ENCODE assay signal across 10 mouse cellular contexts in genomic region chr13:98239978-98240641, GRCm38 (mm10). TPM values are rescaled to one million over a fixed set of nuclear protein-coding genes. Genes with fewer than 3 reads are reported as not detected.
A peak's percentile ranks its signal among the peaks of the same experiment; 100 is the strongest.
DNase-seq lines count a peak whose midpoint lies in the region; ATAC-seq and TF ChIP-seq lines count a peak whose summit lies in the region.
"Had no signal": no experiment of that assay in that cellular context is flagged by ENCODE, and none has a peak within 500 bp of the region (broad histone marks: within the 10 kb centered on the region; RNA-seq: fewer than 3 reads in every experiment).

No protein-coding gene starts in this region.

- peak; percentile 86 for TF ChIP-seq RAD21 in MEL (IDR thresholded peaks at IDR 0.05; ENCODE audit: low read depth, low read length)

- peak; percentile 79 to 91 (median 79) for TF ChIP-seq CTCF in MEL (IDR thresholded peaks at IDR 0.05 in 2 of 3, conservative IDR thresholded peaks at IDR 0.05 in 1 of 3; ENCODE audit: control insufficient read depth in 1 of 3, insufficient read depth in 1 of 3, low read depth in 2 of 3, low read length in 3 of 3, poor library complexity in 1 of 3, severe bottlenecking in 1 of 3)
- peak; percentile 97 for TF ChIP-seq CTCF in layer of hippocampus, adult 2 months (conservative IDR thresholded peaks at IDR 0.05)

- no peak overlapping the region for H3K4me2 ChIP-seq in hindbrain, embryonic 11.5 days (replicated peaks; ENCODE audit: low read depth, low read length)
- no peak overlapping the region for H3K4me2 ChIP-seq in hindbrain, embryonic 12.5 days (replicated peaks)
- H3K4me2 ChIP-seq: embryonic facial prominence, embryonic 15.5 days; neural tube, embryonic 12.5 days had no signal

- no peaks in the 10 kb centered on the region for H3K79me2 ChIP-seq in MEL (ENCODE audit: control insufficient read depth, insufficient read depth, low read length, poor library complexity)

- H3K9me3 ChIP-seq in hindbrain, embryonic 11.5 days (ENCODE audit: control insufficient read depth, low read length), result no peaks in the 10 kb centered on the region
- no peaks in the 10 kb centered on the region for H3K9me3 ChIP-seq in hindbrain, embryonic 12.5 days (replicated peaks)
- no peaks in the 10 kb centered on the region for H3K9me3 ChIP-seq in MEL (replicated peaks; ENCODE audit: insufficient read depth, low read length)
- H3K9me3 ChIP-seq: embryonic facial prominence, embryonic 15.5 days; neural tube, embryonic 12.5 days had no signal

- H3K36me3 ChIP-seq in hindbrain, embryonic 11.5 days (ENCODE audit: control insufficient read depth, insufficient read depth, low read length), result no peaks in the 10 kb centered on the region
- no peaks in the 10 kb centered on the region for H3K36me3 ChIP-seq in hindbrain, embryonic 12.5 days
- no peaks in the 10 kb centered on the region for H3K36me3 ChIP-seq in MEL (ENCODE audit: control insufficient read depth in 1 of 2, insufficient read depth in 2 of 2, low read length in 2 of 2)
- H3K36me3 ChIP-seq: embryonic facial prominence, embryonic 15.5 days; neural tube, embryonic 12.5 days had no signal

- 21% methylated on average over 12 of the region's 12 CpGs for WGBS in hindbrain, embryonic 11.5 days
- 21% methylated on average over 12 of the region's 12 CpGs for WGBS in hindbrain, embryonic 12.5 days

- H3K4me3 ChIP-seq in hindbrain, embryonic 11.5 days (ENCODE audit: low read depth, low read length), result no peak overlapping the region
- H3K4me3 ChIP-seq in hindbrain, embryonic 12.5 days, result no peak overlapping the region
- peak overlapping the region in 1 of 2 experiments; percentile 27; a peak in 1 of 4 replicates for H3K4me3 ChIP-seq in MEL (ENCODE audit: control insufficient read depth in 1 of 2, insufficient read depth in 1 of 2, low read depth in 2 of 2, low read length in 2 of 2)
- H3K4me3 ChIP-seq in layer of hippocampus, adult 2 months, result no peak overlapping the region
- H3K4me3 ChIP-seq: embryonic facial prominence, embryonic 15.5 days; neural tube, embryonic 12.5 days had no signal

- TF ChIP-seq EP300 in MEL (IDR thresholded peaks at IDR 0.05; ENCODE audit: low read depth in 1 of 2, low read length in 2 of 2), result no peak

- DNase-seq in hindbrain, embryonic 11.5 days (ENCODE audit: low spot score), result peak; percentile 88
- DNase-seq in MEL (ENCODE audit: low read depth, low spot score), result peak; percentile 78
- DNase-seq in cerebellum, adult 9-10 months, result peak; percentile 43
- DNase-seq in gastrocnemius, adult 8-10 months (ENCODE audit: low spot score in 2 of 2), result peak; percentile 22 to 27
- peak; percentile 74 to 88 for DNase-seq in layer of hippocampus, adult 2 months (ENCODE audit: low spot score in 2 of 2)
- DNase-seq in lung, postnatal 4 days, result peak; percentile 36 to 75
- DNase-seq in telencephalon, adult 2 months (ENCODE audit: low read depth, low spot score), result peak; percentile 57

- H3K9ac ChIP-seq in hindbrain, embryonic 11.5 days (ENCODE audit: low read depth, low read length), result no peak overlapping the region
- no peak overlapping the region for H3K9ac ChIP-seq in hindbrain, embryonic 12.5 days
- H3K9ac ChIP-seq in MEL (ENCODE audit: control insufficient read depth, low read depth, low read length, poor library complexity, severe bottlenecking), result no peak overlapping the region
- H3K9ac ChIP-seq: embryonic facial prominence, embryonic 15.5 days; neural tube, embryonic 12.5 days had no signal

- no peaks in the 10 kb centered on the region for H3K4me1 ChIP-seq in hindbrain, embryonic 11.5 days (replicated peaks; ENCODE audit: control insufficient read depth, insufficient read depth, low read length)
- H3K4me1 ChIP-seq in hindbrain, embryonic 12.5 days, result 0 out of 2 replicates have a peak, but pooled peaks cover 5% of the 10 kb centered on the region
- H3K4me1 ChIP-seq in MEL (ENCODE audit: control insufficient read depth in 1 of 2, insufficient read depth in 2 of 2, low read length in 2 of 2), result no peaks in the 10 kb centered on the region
- H3K4me1 ChIP-seq: embryonic facial prominence, embryonic 15.5 days; neural tube, embryonic 12.5 days had no signal

- H3K27me3 ChIP-seq in hindbrain, embryonic 11.5 days (ENCODE audit: control insufficient read depth, insufficient read depth, low read length), result no peaks in the 10 kb centered on the region
- H3K27me3 ChIP-seq in hindbrain, embryonic 12.5 days, result 0 out of 2 replicates have a peak, but pooled peaks cover 2% of the 10 kb centered on the region
- H3K27me3 ChIP-seq in MEL (ENCODE audit: control insufficient read depth in 1 of 2, insufficient read depth in 2 of 2, low read length in 2 of 2), result 0 out of 4 replicates have a peak, but pooled peaks cover 0 to 1% of the 10 kb centered on the region in 2 experiments
- H3K27me3 ChIP-seq: embryonic facial prominence, embryonic 15.5 days; neural tube, embryonic 12.5 days had no signal

- no peak for ATAC-seq in hindbrain, embryonic 11.5 days (ENCODE audit: low FRiP score)
- no peak for ATAC-seq in hindbrain, embryonic 12.5 days (ENCODE audit: low FRiP score)

- H3K27ac ChIP-seq in hindbrain, embryonic 11.5 days (ENCODE audit: low read depth, low read length), result no peak overlapping the region
- no peak overlapping the region for H3K27ac ChIP-seq in hindbrain, embryonic 12.5 days
- H3K27ac ChIP-seq in MEL (ENCODE audit: control insufficient read depth, low read depth, low read length), result no peak overlapping the region
- H3K27ac ChIP-seq in layer of hippocampus, adult 2 months, result no peak overlapping the region
- H3K27ac ChIP-seq: embryonic facial prominence, embryonic 15.5 days; neural tube, embryonic 12.5 days had no signal

- TF ChIP-seq POLR2A in MEL (IDR thresholded peaks at IDR 0.05; ENCODE audit: control insufficient read depth in 1 of 2, insufficient read depth in 1 of 2, low read depth in 1 of 2, low read length in 2 of 2, poor library complexity in 1 of 2), result no peak

TF ChIP-seq in MEL, 35 proteins besides CTCF, POLR2A, EP300 and RAD21:
- TF ChIP-seq SMC3 (IDR thresholded peaks at IDR 0.05; ENCODE audit: low read depth, low read length), result peak; percentile 88
- no peak for TF ChIP-seq UBTF (IDR thresholded peaks at IDR 0.05; ENCODE audit: borderline replicate concordance, insufficient read depth, low read depth, low read length)
- no peak for TF ChIP-seq USF2 (IDR thresholded peaks at IDR 0.05; ENCODE audit: borderline replicate concordance in 1 of 2, insufficient read depth in 1 of 2, low read depth in 1 of 2, low read length in 2 of 2)
- TF ChIP-seq HCFC1 (IDR thresholded peaks at IDR 0.05; ENCODE audit: low read depth, low read length), result no peak
- TF ChIP-seq BHLHE40 (IDR thresholded peaks at IDR 0.05; ENCODE audit: borderline replicate concordance, low read depth, low read length), result no peak
- TF ChIP-seq GABPA (IDR thresholded peaks at IDR 0.05; ENCODE audit: low read depth, low read length), result no peak
- TF ChIP-seq ZC3H11A (IDR thresholded peaks at IDR 0.05; ENCODE audit: low read depth, low read length), result peak; percentile 71
- TF ChIP-seq RCOR1 (IDR thresholded peaks at IDR 0.05; ENCODE audit: low read depth, low read length), result no peak

RNA-seq across cellular contexts. Expression of gene Utp15, which starts 22.7 kb away (rescaled TPM):
- 33.9 and 46.3 TPM in 2 replicates for polyA plus RNA-seq in hindbrain, embryonic 11.5 days (2014; fragmentation: Nextera tagmentation; extraction: Ambion mirVana)
- 35.0 and 36.1 TPM in 2 replicates for polyA plus RNA-seq in hindbrain, embryonic 12.5 days (2016; fragmentation: Nextera tagmentation; extraction: Ambion mirVana)
- 50.8 and 60.8 TPM in 2 replicates for total RNA-seq in MEL (2012; rRNA removed)
- polyA plus RNA-seq in MEL (2012; ENCODE audit: insufficient read depth in 1 of 2, insufficient read length in 2 of 2, low read depth in 1 of 2, low replicate concordance in 2 of 2, missing spikeins in 1 of 2), result 10 to 100 TPM in 1 of 2 experiments, not detected in 1; 40.3 TPM
- 1 to 10 TPM; 3.0 to 4.7 (median 3.8) TPM for total RNA-seq in gastrocnemius, adult 8-10 months (2022)
- total RNA-seq in layer of hippocampus, adult 2 months (2021), result 10 to 100 TPM; 21.5 to 22.5 TPM

RNA-seq across cellular contexts. Expression of gene Ankra2, which starts 22.8 kb away (rescaled TPM):
- 40.1 and 40.9 TPM in 2 replicates for polyA plus RNA-seq in hindbrain, embryonic 11.5 days (2014; fragmentation: Nextera tagmentation; extraction: Ambion mirVana)
- polyA plus RNA-seq in hindbrain, embryonic 12.5 days (2016; fragmentation: Nextera tagmentation; extraction: Ambion mirVana), result 42.2 and 44.8 TPM in 2 replicates
- total RNA-seq in MEL (2012; rRNA removed), result 8.1 and 10.4 TPM in 2 replicates
- 10 to 100 TPM in 1 of 2 experiments, not detected in 1; 14.7 TPM for polyA plus RNA-seq in MEL (2012; ENCODE audit: insufficient read depth in 1 of 2, insufficient read length in 2 of 2, low read depth in 1 of 2, low replicate concordance in 2 of 2, missing spikeins in 1 of 2)
- total RNA-seq in gastrocnemius, adult 8-10 months (2022), result 10 to 100 TPM; 13.5 to 18.7 (median 16.3) TPM
- total RNA-seq in layer of hippocampus, adult 2 months (2021), result 10 to 100 TPM; 50.0 to 50.4 TPM

RNA-seq across cellular contexts. Expression of gene Arhgef28, which starts 33.9 kb away (rescaled TPM):
- 9.1 and 11.8 TPM in 2 replicates for polyA plus RNA-seq in hindbrain, embryonic 11.5 days (2014; fragmentation: Nextera tagmentation; extraction: Ambion mirVana)
- polyA plus RNA-seq in hindbrain, embryonic 12.5 days (2016; fragmentation: Nextera tagmentation; extraction: Ambion mirVana), result 13.7 and 16.7 TPM in 2 replicates
- not detected in 2 replicates for total RNA-seq in MEL (2012; rRNA removed)
- polyA plus RNA-seq in MEL (2012; ENCODE audit: insufficient read depth in 1 of 2, insufficient read length in 2 of 2, low read depth in 1 of 2, low replicate concordance in 2 of 2, missing spikeins in 1 of 2), result not detected
- total RNA-seq in gastrocnemius, adult 8-10 months (2022), result 1 to 10 TPM; 2.1 to 2.9 (median 2.7) TPM
- total RNA-seq in layer of hippocampus, adult 2 months (2021), result 100 to 1,000 TPM; 103 to 110 TPM

RNA-seq across cellular contexts. Expression of gene Gm21976, which starts 39.6 kb away (rescaled TPM):
- not detected in 2 replicates for polyA plus RNA-seq in hindbrain, embryonic 11.5 days (2014; fragmentation: Nextera tagmentation; extraction: Ambion mirVana)
- polyA plus RNA-seq in hindbrain, embryonic 12.5 days (2016; fragmentation: Nextera tagmentation; extraction: Ambion mirVana), result not detected in 2 replicates
- total RNA-seq in MEL (2012; rRNA removed), result not detected in 2 replicates
- polyA plus RNA-seq in MEL (2012; ENCODE audit: insufficient read depth in 1 of 2, insufficient read length in 2 of 2, low read depth in 1 of 2, low replicate concordance in 2 of 2, missing spikeins in 1 of 2), result not detected
- not detected for total RNA-seq in gastrocnemius, adult 8-10 months (2022)
- not detected for total RNA-seq in layer of hippocampus, adult 2 months (2021)
- polyA plus RNA-seq: neural tube, embryonic 12.5 days had no signal

Comparison
In these comparisons a context has a peak if more than half of its experiments do, and no peak if none do; other contexts are left out.
1. DNase-seq: peak in every context shown above with its lines; median percentile 88 in hindbrain, embryonic 11.5 days; 81 in layer of hippocampus, adult 2 months; 78 in MEL; 57 in telencephalon, adult 2 months; 56 in lung, postnatal 4 days; 43 in cerebellum, adult 9-10 months; 24 in gastrocnemius, adult 8-10 months.
2. RNA of gene Arhgef28, which starts 33.9 kb away (total RNA-seq): 103 to 110 TPM in layer of hippocampus, adult 2 months; 2.1 to 2.9 TPM in gastrocnemius, adult 8-10 months and not detected in MEL; every median in the first group is over 10 times any median in the second.